Comparison of ENCODE assay signal across 14 mouse cellular contexts in genomic region chr7:75329740-75330142, GRCm38 (mm10). TPM values are rescaled to one million over a fixed set of nuclear protein-coding genes. Genes with fewer than 3 reads are reported as not detected.
A peak's percentile ranks its signal among the peaks of the same experiment; 100 is the strongest.
DNase-seq lines count a peak whose midpoint lies in the region; ATAC-seq lines count a peak whose summit lies in the region.
"Had no signal": no experiment of that assay in that cellular context is flagged by ENCODE, and none has a peak within 500 bp of the region (broad histone marks: within the 10 kb centered on the region; RNA-seq: fewer than 3 reads in every experiment).

No protein-coding gene starts in this region.

- no peaks in the 10 kb centered on the region for H3K4me1 ChIP-seq in hindbrain, embryonic 11.5 days (replicated peaks; ENCODE audit: control insufficient read depth, insufficient read depth, low read length)
- H3K4me1 ChIP-seq in neural tube, embryonic 12.5 days, result peaks cover 17% of the 10 kb centered on the region
- H3K4me1 ChIP-seq: heart, embryonic 15.5 days had no signal

- peak overlapping the region; percentile 55; the same call in 1 of the 2 replicates for H3K27ac ChIP-seq in hindbrain, embryonic 11.5 days (ENCODE audit: low read depth, low read length)
- H3K27ac ChIP-seq in neural tube, embryonic 12.5 days, result 0 out of 2 replicates have a peak overlapping the region, but pooled peaks have one; percentile 26
- H3K27ac ChIP-seq: heart, embryonic 15.5 days; layer of hippocampus, adult 2 months; limb, embryonic 15.5 days had no signal

- H3K36me3 ChIP-seq in hindbrain, embryonic 11.5 days (ENCODE audit: control insufficient read depth, insufficient read depth, low read length), result no peaks in the 10 kb centered on the region
- H3K36me3 ChIP-seq in neural tube, embryonic 12.5 days, result no peaks in the 10 kb centered on the region
- H3K36me3 ChIP-seq: heart, embryonic 15.5 days; limb, embryonic 15.5 days had no signal

- DNase-seq in frontal cortex, postnatal 25 days (ENCODE audit: low spot score in 2 of 2), result no peak
- DNase-seq in cerebellum, adult 18-20 months, result peak; percentile 86 to 92
- DNase-seq in hindbrain, embryonic 11.5 days (ENCODE audit: low spot score), result no peak
- no peak for DNase-seq in layer of hippocampus, adult 18-20 months (ENCODE audit: low spot score in 2 of 2)
- no peak for DNase-seq in ovary, postnatal 36 days (ENCODE audit: low spot score)
- DNase-seq: adrenal gland, postnatal 10 days; lung, postnatal 14 days had no signal

- H3K4me3 ChIP-seq in hindbrain, embryonic 11.5 days (ENCODE audit: low read depth, low read length), result no peak overlapping the region
- no peak overlapping the region for H3K4me3 ChIP-seq in neural tube, embryonic 12.5 days
- H3K4me3 ChIP-seq: heart, embryonic 15.5 days; layer of hippocampus, adult 2 months; limb, embryonic 15.5 days had no signal

- no peaks in the 10 kb centered on the region for H3K9me3 ChIP-seq in hindbrain, embryonic 11.5 days (ENCODE audit: control insufficient read depth, low read length)
- no peaks in the 10 kb centered on the region for H3K9me3 ChIP-seq in neural tube, embryonic 12.5 days
- H3K9me3 ChIP-seq: heart, embryonic 15.5 days; limb, embryonic 15.5 days had no signal

- H3K4me2 ChIP-seq in hindbrain, embryonic 11.5 days (replicated peaks; ENCODE audit: low read depth, low read length), result no peak overlapping the region
- no peak overlapping the region for H3K4me2 ChIP-seq in neural tube, embryonic 12.5 days (replicated peaks)
- H3K4me2 ChIP-seq: heart, embryonic 15.5 days; limb, embryonic 15.5 days had no signal

- no peaks in the 10 kb centered on the region for H3K27me3 ChIP-seq in hindbrain, embryonic 11.5 days (ENCODE audit: control insufficient read depth, insufficient read depth, low read length)
- no peaks in the 10 kb centered on the region for H3K27me3 ChIP-seq in neural tube, embryonic 12.5 days (replicated peaks)
- H3K27me3 ChIP-seq: heart, embryonic 15.5 days; limb, embryonic 15.5 days had no signal

- 66% methylated on average over 3 of the region's 3 CpGs for WGBS in hindbrain, embryonic 11.5 days
- 54% methylated on average over 3 of the region's 3 CpGs for WGBS in neural tube, embryonic 12.5 days

- no peak overlapping the region for H3K9ac ChIP-seq in hindbrain, embryonic 11.5 days (ENCODE audit: low read depth, low read length)
- no peak overlapping the region for H3K9ac ChIP-seq in neural tube, embryonic 12.5 days
- H3K9ac ChIP-seq: heart, embryonic 15.5 days; limb, embryonic 15.5 days had no signal

- peak; percentile 56 for ATAC-seq in frontal cortex, adult (ENCODE audit: low TSS enrichment)
- peak; percentile 51; the same call in 1 of the 2 replicates for ATAC-seq in hindbrain, embryonic 11.5 days (ENCODE audit: low FRiP score)
- ATAC-seq in neural tube, embryonic 12.5 days (ENCODE audit: low FRiP score, low read depth), result 0 out of 2 replicates have a peak, but pooled peaks have one; percentile 15
- ATAC-seq in monocyte, adult 5-6 weeks (replicated peaks; ENCODE audit: insufficient number of reproducible peaks, low FRiP score, low TSS enrichment, poor library complexity, severe bottlenecking), result no peak
- ATAC-seq: intestine, embryonic 16.5 days had no signal

RNA-seq across cellular contexts. Expression of gene Sv2b, which starts 20.7 kb away (rescaled TPM):
- 0.85 and 1.5 TPM in 2 replicates for polyA plus RNA-seq in hindbrain, embryonic 11.5 days (2014; fragmentation: Nextera tagmentation; extraction: Ambion mirVana)
- 5.5 and 7.3 TPM in 2 replicates for polyA plus RNA-seq in neural tube, embryonic 12.5 days (2016; fragmentation: Nextera tagmentation; extraction: Ambion mirVana)
- 100 to 1,000 TPM; 305 to 312 TPM for total RNA-seq in layer of hippocampus, adult 18-20 months (2021)
- total RNA-seq in monocyte, adult 5-6 weeks (2017), result 0.10 to 1.1 TPM in 2 of 3 replicates, not detected in the other

Comparison
In these comparisons a context has a peak if more than half of its experiments do, and no peak if none do; other contexts are left out.
1. DNase-seq: peak in cerebellum, adult 18-20 months (2 of 2); none in frontal cortex, postnatal 25 days (0 of 2), hindbrain, embryonic 11.5 days (single experiment), layer of hippocampus, adult 18-20 months (0 of 2) and ovary, postnatal 36 days (single experiment).
2. RNA of gene Sv2b, which starts 20.7 kb away (total RNA-seq): 305 to 312 TPM in layer of hippocampus, adult 18-20 months; 0.10 to 1.1 TPM in monocyte, adult 5-6 weeks; every median in the first group is over 100 times any median in the second.